21 mouse cellular contexts compared by ENCODE assay signal in the genomic region with DNA sequence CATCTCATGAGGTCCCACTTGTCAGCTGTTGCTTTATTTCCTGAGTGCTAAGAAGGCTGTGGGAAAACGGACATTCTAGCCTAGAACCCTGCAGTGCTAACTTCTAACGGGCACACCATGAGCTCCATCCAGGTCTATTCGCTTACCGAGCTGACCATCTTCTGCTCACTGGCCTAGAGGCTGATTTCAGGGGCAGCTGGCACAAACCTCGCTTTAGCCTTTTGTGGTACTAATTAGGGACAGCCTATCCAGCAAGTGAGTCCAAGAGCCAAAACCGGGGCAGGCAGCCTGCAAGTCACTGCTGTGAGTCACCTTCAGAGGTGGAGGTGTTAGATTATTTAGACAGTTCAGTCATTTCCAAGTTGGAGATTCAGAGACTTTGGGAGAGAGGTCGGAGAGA. TPM values are rescaled to one million over a fixed set of nuclear protein-coding genes. Genes with fewer than 3 reads are reported as not detected.
DNase-seq lines count a peak whose midpoint lies in the region; ATAC-seq and TF ChIP-seq lines count a peak whose summit lies in the region.
"Had no signal": no experiment of that assay in that cellular context is flagged by ENCODE, and none has a peak within 500 bp of the region (broad histone marks: within the 10 kb centered on the region; RNA-seq: fewer than 3 reads in every experiment).

No protein-coding gene starts in this region.

- no peak for ATAC-seq in midbrain, embryonic 13.5 days
- ATAC-seq: intestine, postnatal 0 days had no signal

- peaks cover 50% of the 10 kb centered on the region for H3K4me1 ChIP-seq in bone marrow macrophage, adult 2 months (ENCODE audit: control insufficient read depth, insufficient read depth, low read length)
- H3K4me1 ChIP-seq in midbrain, embryonic 13.5 days (replicated peaks), result no peaks in the 10 kb centered on the region
- H3K4me1 ChIP-seq: forebrain, embryonic 12.5 days; hindbrain, embryonic 12.5 days; liver, embryonic 13.5 days; midbrain, embryonic 12.5 days; neural tube, embryonic 13.5 days had no signal

- H3K36me3 ChIP-seq in midbrain, embryonic 13.5 days, result peaks cover 82% of the 10 kb centered on the region
- H3K36me3 ChIP-seq: liver, embryonic 13.5 days had no signal

- H3K27me3 ChIP-seq in midbrain, embryonic 13.5 days, result no peaks in the 10 kb centered on the region
- H3K27me3 ChIP-seq: embryonic facial prominence, embryonic 13.5 days; forebrain, embryonic 12.5 days; heart, embryonic 15.5 days; hindbrain, embryonic 12.5 days; liver, embryonic 13.5 days; midbrain, embryonic 12.5 days; neural tube, embryonic 13.5 days had no signal

- no peak for TF ChIP-seq POLR2A in bone marrow macrophage, adult 2 months (IDR thresholded peaks at IDR 0.05; ENCODE audit: borderline replicate concordance, low read depth, low read length)

- H3K27ac ChIP-seq in bone marrow macrophage, adult 2 months (ENCODE audit: insufficient read depth, low read depth, low read length), result peak overlapping the region; percentile 30; the same call in 1 of the 2 replicates
- H3K27ac ChIP-seq in midbrain, embryonic 13.5 days, result no peak overlapping the region
- H3K27ac ChIP-seq: embryonic facial prominence, embryonic 13.5 days; forebrain, embryonic 12.5 days; heart, embryonic 15.5 days; hindbrain, embryonic 12.5 days; left cerebral cortex, adult 2 months; liver, embryonic 13.5 days; midbrain, embryonic 12.5 days; neural tube, embryonic 13.5 days had no signal

- H3K4me2 ChIP-seq in midbrain, embryonic 13.5 days (replicated peaks), result no peak overlapping the region
- H3K4me2 ChIP-seq: embryonic facial prominence, embryonic 13.5 days; forebrain, embryonic 12.5 days; heart, embryonic 15.5 days; hindbrain, embryonic 12.5 days; liver, embryonic 13.5 days; midbrain, embryonic 12.5 days; neural tube, embryonic 13.5 days had no signal

- 77% methylated on average over 7 of the region's 7 CpGs for WGBS in midbrain, embryonic 13.5 days

- TF ChIP-seq CTCF in bone marrow macrophage, adult 2 months (IDR thresholded peaks at IDR 0.05; ENCODE audit: low read depth, low read length), result no peak

- H3K9ac ChIP-seq in midbrain, embryonic 13.5 days (replicated peaks), result no peak overlapping the region
- H3K9ac ChIP-seq: embryonic facial prominence, embryonic 13.5 days; forebrain, embryonic 12.5 days; heart, embryonic 15.5 days; hindbrain, embryonic 12.5 days; liver, embryonic 13.5 days; midbrain, embryonic 12.5 days; neural tube, embryonic 13.5 days had no signal

- peak; percentile 6 for DNase-seq in heart, postnatal 4 days
- DNase-seq in heart, postnatal 25 days (ENCODE audit: low spot score), result no peak
- peak; percentile 51 for DNase-seq in cerebellum, adult 11-12 months
- peak; percentile 50 to 62 for DNase-seq in cerebellum, postnatal 25 days
- no peak for DNase-seq in gastrocnemius, postnatal 14 days
- DNase-seq: adrenal gland, postnatal 10 days; liver, embryonic 13.5 days; lung, adult 2 months; lung, postnatal 14 days; thymus, postnatal 36 days had no signal

- intact Hi-C loops in heart, postnatal 25 days (cut with DNase I), result no loop called here
- intact Hi-C loops in gastrocnemius, postnatal 14 days (cut with DNase I; ENCODE audit: low total_unique reads), result no loop called here

- H3K9me3 ChIP-seq in midbrain, embryonic 13.5 days, result no peaks in the 10 kb centered on the region
- H3K9me3 ChIP-seq: embryonic facial prominence, embryonic 13.5 days; forebrain, embryonic 12.5 days; heart, embryonic 15.5 days; hindbrain, embryonic 12.5 days; liver, embryonic 13.5 days; midbrain, embryonic 12.5 days; neural tube, embryonic 13.5 days had no signal

- no peak overlapping the region for H3K4me3 ChIP-seq in bone marrow macrophage, adult 2 months (ENCODE audit: insufficient read depth, low read length)
- no peak overlapping the region for H3K4me3 ChIP-seq in midbrain, embryonic 13.5 days (replicated peaks)
- H3K4me3 ChIP-seq: embryonic facial prominence, embryonic 13.5 days; erythroblast, embryonic 14.5 days; forebrain, embryonic 12.5 days; heart, embryonic 15.5 days; hindbrain, embryonic 12.5 days; left cerebral cortex, adult 2 months; liver, embryonic 13.5 days; midbrain, embryonic 12.5 days; neural tube, embryonic 13.5 days had no signal

RNA-seq across cellular contexts. Expression of a gene that starts 30.7 kb away (rescaled TPM):
- total RNA-seq in heart, postnatal 4 days (2021), result 10 to 100 TPM; 19.4 to 23.7 TPM
- total RNA-seq in heart, postnatal 25 days (2021), result 10 to 100 TPM in 1 of 2 experiments, 1 to 10 TPM in 1; 8.7 to 13.2 TPM
- 12.1 and 12.5 TPM in 2 replicates for polyA plus RNA-seq in bone marrow macrophage, adult 2 months (2012; ENCODE audit: insufficient read depth, insufficient read length, missing spikeins)
- polyA plus RNA-seq in midbrain, embryonic 13.5 days (2015; fragmentation: Nextera tagmentation; extraction: Ambion mirVana), result 28.3 and 28.9 TPM in 2 replicates
- total RNA-seq in gastrocnemius, postnatal 14 days (2021), result 1 to 10 TPM; 4.7 to 5.4 TPM

Comparison
In these comparisons a context has a peak if more than half of its experiments do, and no peak if none do; other contexts are left out.
1. DNase-seq: peak in heart, postnatal 4 days (single experiment), cerebellum, adult 11-12 months (single experiment) and cerebellum, postnatal 25 days (2 of 2); none in heart, postnatal 25 days (single experiment) and gastrocnemius, postnatal 14 days (single experiment).